Mouse (Mus musculus) intestine, embryonic 14.5 days (tissue): Measurements from ENCODE around the gene Mff. TPM values are rescaled to one million over a fixed set of nuclear protein-coding genes. Genes with fewer than 3 reads are reported as not detected.

Experiments
- ATAC-seq: fragments of 200-750 bp; cut with Nextera tagmentation; replicated peaks from 2 replicates; pipeline ENCODE4 v1.8.0; 2017; ENCODE audit warnings: low read depth, moderate number of reproducible peaks, moderate TSS enrichment, moderate library complexity; ENCODE audit not compliant: low FRiP score, low TSS enrichment
- DNase-seq: peaks from one replicate; pipeline ENCODE4 v3.0.0-alpha.2; 2018; ENCODE audit warnings: low spot score
- H3K27ac ChIP-seq: fragments of 300-500 bp; sonication (generic); 2 replicates; pipeline ENCODE4 v1.5.1; 2014; ENCODE audit warnings: low read depth, mild to moderate bottlenecking, control low read depth
- H3K27me3 ChIP-seq: fragments of 300-500 bp; sonication (generic); replicated peaks from 2 replicates; pipeline ENCODE4 v1.6.1; 2014; ENCODE audit warnings: low read length, control low read depth; ENCODE audit not compliant: control insufficient read depth, insufficient read depth
- H3K36me3 ChIP-seq: fragments of 300-500 bp; sonication (generic); 2 replicates; pipeline ENCODE4 v1.6.1; 2014; ENCODE audit warnings: low read length, control low read depth; ENCODE audit not compliant: control insufficient read depth, insufficient read depth
- H3K4me1 ChIP-seq: fragments of 300-500 bp; sonication (generic); replicated peaks from 2 replicates; pipeline ENCODE4 v1.6.1; 2014; ENCODE audit warnings: low read length, control low read depth, mixed read lengths; ENCODE audit not compliant: control insufficient read depth, insufficient read depth
- H3K4me2 ChIP-seq: fragments of 300-500 bp; sonication (generic); 2 replicates; pipeline ENCODE4 v1.6.1; 2014; ENCODE audit warnings: low read length
- H3K4me3 ChIP-seq: fragments of 300-500 bp; sonication (generic); 2 replicates; pipeline ENCODE4 v1.5.1; 2014; ENCODE audit warnings: low read depth, low read length, control low read depth, mixed read lengths
- H3K9ac ChIP-seq: fragments of 300-500 bp; sonication (generic); 2 replicates; pipeline ENCODE4 v1.6.1; 2014; ENCODE audit warnings: mild to moderate bottlenecking, low read length
- H3K9me3 ChIP-seq: fragments of 300-500 bp; sonication (generic); 2 replicates; pipeline ENCODE4 v1.6.1; 2016; ENCODE audit warnings: low read length, control low read depth; ENCODE audit not compliant: control insufficient read depth
- WGBS: fragments of 180-500 bp; shearing (Covaris S2); extraction: QIAGEN DNeasy Blood & Tissue Kit; methylation state at CpG from one replicate; pipeline ENCODE4 v1.1.7; 2014; 5-methylcytosine and 5-hydroxymethylcytosine counted together
- polyA plus RNA-seq: library from polyadenylated mRNA; unstranded; fragments of >200 nt; fragmentation: Nextera tagmentation; extraction: Ambion mirVana; gene quantifications from 2 replicates; pipeline ENCODE4 v1.2.1, GENCODE M21; 2014

The Mff gene
- polyA plus RNA-seq, 1 experiment from 2014 or later: 199 TPM

DNA sequence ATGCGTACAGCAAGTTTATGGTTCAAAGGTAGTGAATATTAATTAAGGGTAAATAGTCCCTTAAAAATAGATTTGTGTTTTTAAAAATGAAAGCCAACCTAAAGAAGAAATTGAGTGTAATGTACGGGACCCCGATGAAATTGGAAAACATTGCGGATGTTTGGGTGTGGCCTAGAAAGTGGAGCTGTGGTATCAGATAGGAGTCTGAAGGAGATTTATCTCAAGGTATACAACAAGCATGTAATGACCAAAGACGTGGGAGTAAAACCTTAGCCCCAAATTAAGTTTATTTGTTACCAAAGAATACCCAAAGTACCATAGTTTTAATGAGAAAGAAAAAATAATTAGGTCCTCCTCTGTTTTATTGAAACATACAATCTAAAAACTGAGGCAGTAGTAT is 1.8 kb downstream of the Mff start:
- Histone ChIP-seq H3K4me3 (no peak overlapping the region), H3K36me3 (peaks cover 40% of the 10 kb centered on the region), H3K9ac (no peak overlapping the region), H3K4me2 (no peak overlapping the region), H3K9me3 (no peaks in the 10 kb centered on the region), H3K27ac (no peak overlapping the region), H3K27me3 (peaks cover 6% of the 10 kb centered on the region; the same call in 1 of the 2 replicates), H3K4me1 (peaks cover 8% of the 10 kb centered on the region)
- ATAC-seq: no peak
- 86% methylated on average over 5 of the region's 5 CpGs for WGBS
- DNase-seq: no peak

DNA sequence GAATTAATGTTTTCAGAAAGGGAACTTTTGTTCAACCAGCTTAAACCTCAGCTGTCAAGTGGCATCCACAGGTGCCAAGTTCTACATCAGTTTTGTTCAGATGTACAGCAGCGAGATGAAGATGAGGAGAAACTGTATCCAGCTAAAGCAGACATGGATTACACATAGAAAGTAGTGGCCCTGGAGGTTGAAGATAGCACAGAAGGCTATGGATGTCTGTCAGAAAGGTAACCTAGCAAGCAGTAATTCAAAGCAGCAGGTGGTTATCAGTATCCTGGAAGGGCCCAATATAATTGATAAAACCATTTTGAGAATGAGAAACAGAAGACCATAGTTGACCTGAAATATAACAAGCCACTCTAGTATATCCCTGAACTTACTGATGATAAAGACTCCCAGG is 8.7 kb downstream of the Mff start:
- Histone ChIP-seq H3K27ac (no peak overlapping the region), H3K36me3 (peaks cover 95% of the 10 kb centered on the region), H3K4me2 (no peak overlapping the region), H3K4me3 (no peak overlapping the region), H3K9me3 (no peaks in the 10 kb centered on the region), H3K9ac (no peak overlapping the region), H3K27me3 (no peaks in the 10 kb centered on the region), H3K4me1 (no peaks in the 10 kb centered on the region)
- no peak for ATAC-seq
- no peak for DNase-seq
- 93% methylated on average over 1 of the region's 1 CpGs for WGBS

DNA sequence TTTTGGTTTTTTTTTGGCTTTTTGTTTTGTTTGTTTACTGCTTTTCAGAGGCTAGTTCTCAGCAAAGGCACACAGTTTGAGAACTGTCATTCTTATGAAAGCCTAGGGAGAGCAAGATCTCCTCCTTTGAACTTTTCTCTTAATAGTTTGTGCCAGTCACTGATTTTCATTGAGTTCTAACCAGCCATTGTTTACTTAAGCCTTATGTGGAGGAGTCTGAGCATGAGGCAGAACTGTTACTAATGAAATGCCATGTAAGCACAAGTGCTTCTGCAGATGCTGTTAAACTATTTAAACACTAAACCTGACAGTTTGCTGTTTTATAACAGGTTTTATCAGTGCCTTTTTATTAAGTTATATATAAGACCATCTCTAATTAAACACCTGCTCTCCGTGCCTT is 13.4 kb downstream of the Mff start:
- DNase-seq (no peak), ATAC-seq (no peak)
- H3K9me3 ChIP-seq: no peaks in the 10 kb centered on the region
- H3K36me3 ChIP-seq: peaks cover 71% of the 10 kb centered on the region
- no peaks in the 10 kb centered on the region for H3K4me1 ChIP-seq
- H3K4me2 ChIP-seq: no peak overlapping the region
- no peak overlapping the region for H3K4me3 ChIP-seq
- H3K27me3 ChIP-seq: no peaks in the 10 kb centered on the region
- WGBS: 67% methylated on average over 1 of the region's 1 CpGs
- no peak overlapping the region for H3K9ac ChIP-seq
- no peak overlapping the region for H3K27ac ChIP-seq

DNA sequence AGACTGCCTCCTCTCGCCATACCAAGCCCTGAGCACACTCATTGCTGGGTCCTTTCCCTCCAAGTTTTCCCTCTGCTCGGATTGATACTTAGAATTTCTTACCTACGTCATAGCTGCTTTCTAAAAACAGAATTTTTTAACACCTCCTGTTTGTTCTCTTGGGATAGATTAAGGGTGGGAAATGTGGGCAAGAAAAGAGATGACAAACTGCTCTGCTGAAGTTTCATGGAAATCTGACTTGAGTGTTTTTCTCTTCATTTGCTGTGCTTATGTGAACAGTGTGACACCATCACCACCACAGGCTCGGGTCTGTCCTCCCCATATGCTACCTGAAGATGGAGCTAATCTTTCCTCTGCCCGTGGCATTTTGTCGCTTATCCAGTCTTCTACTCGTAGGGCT is 16.8 kb downstream of the Mff start:
- Histone ChIP-seq H3K27ac (no peak overlapping the region), H3K4me2 (no peak overlapping the region), H3K9me3 (no peaks in the 10 kb centered on the region), H3K9ac (no peak overlapping the region), H3K27me3 (no peaks in the 10 kb centered on the region), H3K4me3 (no peak overlapping the region), H3K4me1 (no peaks in the 10 kb centered on the region), H3K36me3 (peaks cover 53% of the 10 kb centered on the region)
- no peak for ATAC-seq
- WGBS: 79% methylated on average over 7 of the region's 7 CpGs
- DNase-seq: no peak

DNA sequence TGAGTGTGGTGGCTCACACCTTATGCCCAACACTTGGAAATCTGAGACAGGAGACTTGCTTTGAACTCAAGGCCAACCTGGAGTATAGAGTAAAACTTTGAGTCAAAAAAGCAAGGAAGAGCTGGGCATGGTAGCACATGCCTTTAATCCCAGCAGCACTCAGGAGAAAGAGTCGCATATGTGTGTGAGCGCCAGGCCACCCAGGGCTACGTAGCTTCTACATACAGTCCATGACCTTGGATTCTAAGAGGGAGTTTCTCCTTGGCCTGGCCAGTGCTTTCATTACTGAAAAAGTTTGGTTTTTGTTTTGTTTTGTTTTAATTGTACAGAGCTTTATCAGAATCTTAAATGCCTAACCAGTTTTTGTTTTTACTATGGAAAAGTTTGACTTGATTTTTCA is 19.3 kb downstream of the Mff start:
- H3K27me3 ChIP-seq: no peaks in the 10 kb centered on the region
- no peak for ATAC-seq
- no peak for DNase-seq

DNA sequence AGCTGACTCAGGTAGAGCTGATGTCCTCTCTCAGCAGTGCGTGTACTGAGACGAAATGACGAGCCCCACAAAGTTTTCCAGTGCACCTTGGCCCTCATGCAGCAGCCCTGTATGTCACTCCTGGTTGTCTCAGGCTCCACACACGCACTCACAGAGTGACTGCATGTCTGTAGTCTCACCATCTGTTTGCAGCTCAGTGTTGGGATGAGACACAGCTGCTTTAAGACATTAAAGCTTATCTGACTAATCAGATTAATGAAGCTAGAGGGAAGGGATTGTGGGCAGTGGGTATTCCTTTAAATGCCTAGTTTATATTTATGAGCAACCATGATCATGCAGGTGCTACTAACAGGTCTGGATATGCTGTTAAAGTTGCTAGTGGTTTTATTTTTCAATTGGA is 21.7 kb downstream of the Mff start:
- no peak overlapping the region for H3K4me2 ChIP-seq
- WGBS: 81% methylated on average over 4 of the region's 4 CpGs
- H3K4me3 ChIP-seq: no peak overlapping the region
- no peak overlapping the region for H3K9ac ChIP-seq
- ATAC-seq (no peak), DNase-seq (no peak)
- no peaks in the 10 kb centered on the region for H3K4me1 ChIP-seq
- peaks cover 60% of the 10 kb centered on the region for H3K36me3 ChIP-seq
- H3K27ac ChIP-seq: no peak overlapping the region
- H3K27me3 ChIP-seq: no peaks in the 10 kb centered on the region
- H3K9me3 ChIP-seq: no peaks in the 10 kb centered on the region

More for the DNA sequence above, 19.3 kb downstream of the Mff start:
- no peak overlapping the region for H3K4me2 ChIP-seq
- no peak overlapping the region for H3K9ac ChIP-seq
- peaks cover 50% of the 10 kb centered on the region for H3K36me3 ChIP-seq
- H3K27ac ChIP-seq: no peak overlapping the region
- H3K4me1 ChIP-seq: no peaks in the 10 kb centered on the region
- 91% methylated on average over 3 of the region's 3 CpGs for WGBS
- no peak overlapping the region for H3K4me3 ChIP-seq
- no peaks in the 10 kb centered on the region for H3K9me3 ChIP-seq

DNA sequence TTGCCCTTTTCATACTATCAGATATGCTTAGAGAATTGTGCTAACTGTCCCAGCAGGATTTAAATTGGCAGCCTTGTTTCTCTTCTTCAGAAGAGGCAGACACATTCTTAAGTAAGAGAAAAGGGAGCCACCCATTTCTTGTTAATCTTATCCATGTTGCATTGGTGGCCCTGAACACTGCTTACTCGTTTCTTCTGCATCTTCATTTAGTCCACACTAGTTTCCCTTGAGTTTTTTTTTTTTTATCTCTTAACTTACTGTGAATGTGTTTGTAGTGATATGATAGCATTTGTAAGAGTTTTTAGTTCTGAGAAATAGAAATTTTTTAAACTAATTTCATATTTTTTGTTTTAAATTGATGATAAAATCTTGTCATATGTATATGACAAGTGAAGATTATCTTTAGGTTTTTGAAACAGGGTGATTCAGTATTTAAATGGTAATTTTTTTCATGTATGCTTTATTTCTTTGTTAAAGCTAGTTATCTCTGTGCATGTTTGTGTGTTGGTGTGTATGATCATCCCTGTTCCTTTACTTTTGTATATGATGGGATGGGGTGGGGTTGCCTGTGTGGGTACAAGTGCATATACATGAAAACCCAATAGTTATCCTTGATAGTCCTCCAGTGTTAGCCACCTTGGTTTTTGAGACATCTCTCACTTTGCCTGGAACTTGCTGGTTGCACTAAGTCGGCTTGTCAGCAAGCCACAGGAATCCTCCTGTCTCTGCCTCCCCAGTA is 23.2 kb downstream of the Mff start:
- H3K4me1 ChIP-seq: no peaks in the 10 kb centered on the region
- WGBS: 87% methylated on average over 2 of the region's 2 CpGs
- ATAC-seq: no peak

DNA sequence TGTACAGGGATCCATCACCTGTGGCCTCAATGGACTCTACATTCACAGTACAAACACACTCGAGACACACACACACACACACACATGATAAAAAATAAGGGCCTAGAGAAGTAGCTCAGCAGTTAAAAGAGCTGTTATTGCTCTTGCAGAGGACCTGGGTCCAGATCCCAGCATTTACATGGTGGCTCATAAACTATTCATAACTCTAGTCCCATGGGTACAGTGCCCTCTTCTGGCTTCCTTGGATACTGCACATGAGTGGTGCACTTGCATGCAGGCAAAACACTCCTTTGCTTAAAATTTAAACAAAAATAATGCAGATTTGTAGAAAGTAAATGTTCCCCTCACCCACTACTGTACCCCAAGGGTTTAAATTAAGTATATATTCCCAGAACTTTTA is 34.8 kb downstream of the Mff start:
- no peak overlapping the region for H3K4me2 ChIP-seq
- ATAC-seq: no peak
- H3K9me3 ChIP-seq: no peaks in the 10 kb centered on the region
- no peak overlapping the region for H3K27ac ChIP-seq
- H3K4me3 ChIP-seq: no peak overlapping the region
- H3K4me1 ChIP-seq: no peaks in the 10 kb centered on the region; the same call in 1 of the 2 replicates
- no peaks in the 10 kb centered on the region for H3K27me3 ChIP-seq
- 96% methylated on average over 1 of the region's 1 CpGs for WGBS
- no peak for DNase-seq
- peaks cover 58% of the 10 kb centered on the region for H3K36me3 ChIP-seq
- H3K9ac ChIP-seq: no peak overlapping the region

More for the DNA sequence above, 23.2 kb downstream of the Mff start:
- H3K36me3 ChIP-seq: peaks cover 60% of the 10 kb centered on the region
- no peak overlapping the region for H3K4me2 ChIP-seq
- H3K27me3 ChIP-seq: no peaks in the 10 kb centered on the region
- no peak overlapping the region for H3K9ac ChIP-seq
- no peaks in the 10 kb centered on the region for H3K9me3 ChIP-seq
- no peak for DNase-seq
- no peak overlapping the region for H3K4me3 ChIP-seq
- no peak overlapping the region for H3K27ac ChIP-seq
